Mouse (Mus musculus) cerebellum, adult 9-11 months (tissue): ENCODE results near the gene Maats1.
"Not testable (repeated sequence)": the region's sequence is repeated elsewhere in the genome, so short reads cannot be mapped to it uniquely, and the experiment has no call there.

Experiments used
- DNase-seq: peaks from one replicate; pipeline ENCODE4 v3.0.0; 2022

Maats1 gene

GRCm38 (mm10) chr16:38346529-38347325, 4.8 kb upstream of the Maats1 start, which contains the start of the genes Cox17 and Gm21987:
Cox17 (plus strand) TSS chr16:38346991.
Gm21987 (plus strand) TSS chr16:38347040.
- peak; percentile 97 for DNase-seq

GRCm38 (mm10) chr16:38344941-38345725, 3.2 kb upstream of the Maats1 start:
- no peak for DNase-seq

GRCm38 (mm10) chr16:38338077-38338476, 3.9 kb downstream of the Maats1 start:
- DNase-seq, result not testable (repeated sequence)

DNA sequence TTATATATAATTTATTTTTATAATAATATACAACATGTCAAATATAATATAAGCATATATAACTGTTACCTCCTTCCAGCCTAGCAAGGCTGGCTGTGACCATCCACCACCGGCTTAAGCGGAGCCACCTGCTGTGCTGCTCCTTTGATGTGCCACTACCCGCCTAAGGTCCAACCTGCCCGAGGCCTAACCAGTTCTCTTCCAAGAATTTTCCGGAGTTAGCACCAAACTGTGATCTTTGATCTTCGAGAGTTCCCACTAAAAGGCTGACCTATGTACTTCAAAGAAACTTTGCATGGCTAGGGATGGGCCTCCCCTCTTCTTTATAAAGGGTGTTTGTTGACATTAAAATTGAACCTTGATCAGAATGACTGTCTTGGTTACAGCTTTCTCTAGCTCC, 7.5 kb downstream of the Maats1 start:
- no peak for DNase-seq

DNA sequence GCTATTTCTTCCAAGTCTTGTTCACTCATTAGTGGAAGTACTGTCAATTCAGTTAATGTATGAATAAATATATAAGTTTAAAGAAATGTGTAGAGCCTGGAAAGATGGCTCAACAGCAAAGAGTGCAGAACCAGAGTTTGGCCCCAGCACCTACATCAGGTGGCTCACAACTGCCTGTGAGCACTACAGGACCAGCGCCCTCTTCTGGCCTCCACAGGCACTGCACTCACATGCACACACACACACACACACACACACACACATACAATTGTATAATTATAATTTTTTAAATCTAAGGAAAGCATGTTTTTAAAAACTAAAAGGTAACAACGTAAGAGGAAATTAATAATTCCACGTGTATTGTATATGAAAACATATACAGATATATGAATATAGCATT, 12.6 kb downstream of the Maats1 start:
- no peak for DNase-seq

DNA sequence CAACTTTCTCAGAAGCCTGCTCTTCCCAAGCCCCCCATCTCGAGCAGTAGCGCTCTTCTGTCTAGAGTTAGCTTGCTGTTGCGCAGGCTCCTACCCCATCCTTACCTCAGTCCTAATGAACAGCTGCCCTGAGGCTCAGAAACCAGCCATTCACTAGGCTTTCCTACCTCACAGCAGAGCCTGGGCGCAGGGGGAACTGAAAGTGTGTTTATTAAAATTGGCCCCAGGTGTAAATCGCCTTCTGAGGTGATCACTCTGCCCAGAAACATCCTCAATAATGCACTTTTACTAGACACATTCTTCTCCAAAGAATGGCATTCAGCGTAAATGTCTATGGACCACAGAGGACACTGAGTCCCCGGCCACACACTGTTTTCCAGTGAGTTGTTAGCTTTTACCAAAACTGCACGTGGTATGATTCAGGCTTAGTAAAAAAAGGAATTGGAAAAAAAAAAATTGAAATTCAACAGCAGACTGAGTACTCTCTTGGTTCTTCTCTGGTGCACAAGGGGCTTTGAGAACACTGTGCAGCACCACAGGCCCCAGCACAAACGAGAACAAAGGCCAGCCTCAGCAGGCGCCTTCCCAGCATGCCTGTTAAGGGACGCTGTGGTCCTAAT, 15.1 kb downstream of the Maats1 start:
- no peak for DNase-seq

GRCm38 (mm10) chr16:38324311-38324710, 17.6 kb downstream of the Maats1 start:
- no peak for DNase-seq

GRCm38 (mm10) chr16:38321452-38321935, 20.4 kb downstream of the Maats1 start:
- peak; percentile 42 for DNase-seq

- no peak for DNase-seq
Measured at GRCm38 (mm10) chr16:38319087-38319486, 22.9 kb downstream of the Maats1 start.

- no peak for DNase-seq
Measured at GRCm38 (mm10) chr16:38318492-38318891, 23.5 kb downstream of the Maats1 start.

DNA sequence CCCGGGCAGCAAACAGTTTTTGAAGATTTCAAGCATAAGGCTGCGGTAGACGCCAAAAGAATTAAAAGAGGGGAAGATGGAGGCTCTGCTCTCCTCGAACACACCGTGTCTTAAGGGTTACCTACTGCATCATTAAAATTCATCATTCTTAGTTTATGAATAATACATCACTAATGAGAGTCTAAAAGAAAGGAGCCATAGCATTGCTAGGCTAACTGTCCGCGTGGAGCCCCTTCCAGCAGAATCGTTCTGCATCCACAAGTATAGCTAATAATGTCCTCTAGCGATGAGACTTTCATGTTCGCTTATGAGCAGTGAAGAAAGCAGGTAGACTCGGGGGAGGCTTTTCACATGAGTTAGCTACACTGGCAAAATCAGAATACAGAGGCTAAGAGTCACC, 33.7 kb downstream of the Maats1 start:
- no peak for DNase-seq

DNA sequence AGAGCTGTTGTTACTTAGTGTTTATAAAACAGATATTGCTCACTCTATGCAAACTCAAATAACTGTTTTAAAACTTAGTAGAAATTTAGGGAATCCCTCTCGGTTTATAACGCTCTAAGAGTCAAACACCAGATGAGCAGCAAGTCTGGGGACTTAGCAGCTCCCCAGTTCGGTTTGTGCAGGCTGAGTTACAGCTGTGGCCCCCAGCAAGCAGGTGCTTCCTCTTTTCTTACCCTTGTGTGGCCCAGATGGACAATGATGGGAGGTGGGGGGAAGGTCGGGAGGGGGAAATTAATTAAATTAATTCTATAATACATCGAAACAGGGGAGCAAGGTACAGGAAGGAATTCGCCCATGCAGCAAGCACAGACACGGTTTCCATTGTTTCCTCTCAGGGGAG, 34.3 kb downstream of the Maats1 start:
- DNase-seq, result no peak

DNA sequence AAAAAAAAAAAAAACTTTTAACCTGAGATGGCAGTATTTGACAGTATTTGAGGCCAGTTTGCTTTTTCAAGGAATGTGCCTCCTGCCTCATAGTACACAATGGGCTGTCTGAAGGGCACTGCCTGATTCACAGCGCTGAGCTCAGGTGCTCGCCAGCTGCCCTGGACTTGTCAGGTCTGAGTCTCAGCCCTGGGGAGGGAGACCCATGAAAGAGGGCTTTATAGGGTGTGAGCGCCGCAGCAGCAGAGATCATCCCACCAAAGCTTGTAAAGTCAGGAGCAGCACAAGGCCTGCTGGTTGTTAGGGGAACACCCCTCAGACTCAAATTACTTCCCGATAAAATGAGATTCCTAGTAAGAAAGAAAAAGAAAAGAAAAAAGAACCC, 34.7 kb downstream of the Maats1 start:
- DNase-seq, result no peak

DNA sequence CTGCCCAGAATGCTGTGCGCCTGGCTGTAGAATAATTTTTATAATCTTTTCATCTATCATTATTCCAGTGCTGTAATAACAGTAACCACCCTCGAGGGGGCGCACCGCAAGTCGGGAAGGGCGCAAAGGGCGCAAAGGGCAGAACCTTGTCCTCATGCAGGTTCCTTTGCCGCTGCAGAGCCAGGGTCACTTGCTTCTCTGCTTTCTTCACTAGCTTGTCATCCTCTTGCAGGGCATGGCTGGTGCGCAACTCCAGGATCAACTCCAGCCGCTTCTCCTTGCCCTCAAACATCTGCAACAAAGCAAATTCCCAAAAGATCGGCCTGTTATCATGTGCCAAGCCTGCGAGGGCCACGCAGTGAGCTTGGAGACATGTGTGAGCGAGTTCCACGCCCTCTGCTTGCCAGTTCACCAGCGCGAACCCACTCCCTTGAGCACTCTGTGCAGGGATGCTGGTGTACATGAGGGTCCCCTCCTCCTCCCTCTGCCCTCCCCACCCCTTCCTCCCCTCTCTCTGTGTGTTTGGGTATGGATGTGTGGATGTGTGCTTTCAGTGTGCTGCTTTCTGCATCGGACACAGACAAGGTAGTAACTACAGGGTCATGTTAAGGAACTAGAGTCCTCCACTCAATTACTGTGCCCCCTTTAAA, 35.2 kb downstream of the Maats1 start:
- no peak for DNase-seq

DNA sequence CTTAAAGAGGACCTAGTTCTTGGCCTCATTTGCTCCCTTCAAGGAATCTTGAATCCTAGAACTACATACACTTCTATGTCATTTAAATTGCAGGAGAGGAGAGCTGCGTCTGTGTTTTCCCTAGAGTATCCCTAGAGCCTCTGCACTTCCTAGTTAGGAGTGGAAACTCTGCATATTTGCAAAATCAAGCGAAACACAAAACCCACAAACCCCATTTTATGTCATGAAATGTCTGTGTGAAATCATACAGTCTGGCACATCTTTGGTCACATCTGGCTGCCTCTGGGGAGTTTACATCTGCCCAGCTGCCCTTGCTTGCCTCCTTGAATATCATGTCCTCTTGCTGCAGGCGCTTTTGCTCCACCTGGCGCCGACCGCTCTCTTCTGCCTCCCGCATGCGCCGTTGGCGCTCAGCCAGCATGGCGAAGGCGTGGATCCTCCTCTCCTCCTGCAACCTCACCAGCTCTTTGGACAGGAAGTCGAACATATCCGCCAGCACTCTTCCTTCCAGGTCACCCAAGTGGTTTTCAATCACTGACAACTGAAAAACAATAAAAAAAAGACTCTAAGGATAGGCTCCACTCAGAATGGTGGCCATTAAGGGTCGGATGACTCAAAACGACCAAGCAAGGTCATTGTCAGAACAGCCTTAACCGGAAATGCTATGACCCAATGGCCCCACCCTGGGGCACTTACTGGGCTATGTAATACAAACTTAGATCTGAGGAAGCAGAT, 37.3 kb downstream of the Maats1 start:
- peak; percentile 12 for DNase-seq

GRCm38 (mm10) chr16:38302367-38302766, 39.6 kb downstream of the Maats1 start:
- no peak for DNase-seq

GRCm38 (mm10) chr16:38298410-38298809, 43.5 kb downstream of the Maats1 start:
- no peak for DNase-seq

GRCm38 (mm10) chr16:38295349-38295930, 46.5 kb downstream of the Maats1 start:
- DNase-seq, result no peak

DNA sequence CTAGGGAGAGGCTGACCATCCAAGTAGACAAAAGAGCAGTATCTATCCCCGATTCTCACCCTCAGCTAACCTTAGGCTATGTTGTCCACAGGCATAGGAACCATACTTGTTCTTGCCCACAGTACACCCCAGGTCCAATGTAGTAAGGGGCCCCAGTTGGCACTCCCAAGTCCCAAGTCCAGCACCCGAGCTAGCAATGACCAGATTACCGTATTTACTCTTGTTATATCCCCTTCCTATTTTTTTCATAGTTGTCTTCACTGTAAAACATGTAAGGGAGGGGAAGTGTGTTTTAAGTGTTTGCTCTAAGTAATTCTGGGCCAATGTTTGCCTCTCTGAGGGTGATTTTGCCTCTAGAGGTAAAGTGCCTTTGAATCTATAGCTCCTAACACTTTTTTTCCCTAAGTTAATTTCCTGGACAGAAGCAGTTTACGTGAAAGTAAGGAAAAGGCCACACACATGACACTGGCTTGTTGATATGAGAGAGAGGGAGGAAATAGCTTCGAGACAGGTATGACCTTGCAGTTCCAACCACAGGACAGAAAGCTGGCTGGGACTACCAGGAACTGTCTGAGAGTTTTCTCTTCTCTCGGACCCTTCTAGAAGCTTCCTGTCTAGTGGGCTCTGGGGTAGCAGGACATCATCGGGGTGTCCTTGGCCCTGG, 47.1 kb downstream of the Maats1 start, which contains the start of gene Nr1i2:
Gene Nr1i2, minus strand, starts transcription at position 140 of the 664 bp plus-strand sequence.
- no peak for DNase-seq

- no peak for DNase-seq
Measured at GRCm38 (mm10) chr16:38290151-38290550, 51.8 kb downstream of the Maats1 start.

- DNase-seq, result no peak
Measured at GRCm38 (mm10) chr16:38288851-38289250, 53.1 kb downstream of the Maats1 start.
